Mouse (Mus musculus): Measurements from ENCODE around the gene Pip4k2a. TPM values are rescaled to one million over a fixed set of nuclear protein-coding genes. Genes with fewer than 3 reads are reported as not detected.

Pip4k2a gene
- total and polyA plus RNA-seq, 3 experiments = 6.6 to 52.9 (median 20.8) TPM

- H3K4me2 ChIP-seq (ENCODE audit: insufficient read depth, low read depth, poor library complexity, severe bottlenecking) = no peak overlapping the region
- H3K27me3 ChIP-seq (replicated peaks) = no peaks in the 10 kb centered on the region
- no peak for TF ChIP-seq NRF1 (IDR thresholded peaks at IDR 0.05; ENCODE audit: low read depth, low read length)
- no peak for TF ChIP-seq E2F4 (IDR thresholded peaks at IDR 0.05; ENCODE audit: insufficient replicate concordance, low read depth, low read length)
- no peak overlapping the region for H3K27ac ChIP-seq (ENCODE audit: insufficient read depth, low read depth)
- H3K4me3 ChIP-seq (replicated peaks in 1 of 3; ENCODE audit: low read depth in 2 of 3, low read length in 2 of 3, poor library complexity in 1 of 3) = no peak overlapping the region
- H3K79me2 ChIP-seq (replicated peaks; ENCODE audit: control insufficient read depth, extremely low read depth, insufficient read depth, poor library complexity, severe bottlenecking) = no peaks in the 10 kb centered on the region
- H3K9me3 ChIP-seq (replicated peaks; ENCODE audit: low read length) = no peaks in the 10 kb centered on the region
- no peak overlapping the region for H3K9ac ChIP-seq (ENCODE audit: insufficient read depth, low read depth)
- H3K36me3 ChIP-seq (replicated peaks in 1 of 2; ENCODE audit: control insufficient read depth in 1 of 2, insufficient read depth in 1 of 2, low read length in 1 of 2) = peaks cover 0 to 24% of the 10 kb centered on the region in 2 experiments
- no peak for DNase-seq (ENCODE audit: extremely low read depth)
- in situ Hi-C loops (cut with MboI; ENCODE audit: low pct_ligation_motif_present, low pct_unique_long_range_greater_than_20kb, low sequenced_read_pairs) (no loop called here), dilution Hi-C loops (cut with MboI; ENCODE audit: extremely low pct_ligation_motif_present, extremely low pct_unique_long_range_greater_than_20kb, low sequenced_read_pairs) (no loop called here)
- H3K4me1 ChIP-seq (ENCODE audit: control insufficient read depth in 1 of 2, insufficient read depth in 2 of 2) = peaks cover 16 to 88% of the 10 kb centered on the region in 2 experiments
Observed at GRCm38 (mm10) chr2:18982581-18982980, 15.3 kb downstream of the Pip4k2a start.

GRCm38 (mm10) chr2:18979675-18980074 lies 18.3 kb downstream of the Pip4k2a start:
- in situ Hi-C loops (cut with MboI; ENCODE audit: low pct_ligation_motif_present, low pct_unique_long_range_greater_than_20kb, low sequenced_read_pairs) = no loop called here
- no peaks in the 10 kb centered on the region for H3K79me2 ChIP-seq (replicated peaks; ENCODE audit: control insufficient read depth, extremely low read depth, insufficient read depth, poor library complexity, severe bottlenecking)
- H3K27ac ChIP-seq (ENCODE audit: insufficient read depth, low read depth) = no peak overlapping the region
- dilution Hi-C loops (cut with MboI; ENCODE audit: extremely low pct_ligation_motif_present, extremely low pct_unique_long_range_greater_than_20kb, low sequenced_read_pairs) = no loop called here
- no peak for DNase-seq (ENCODE audit: extremely low read depth)
- H3K4me1 ChIP-seq (ENCODE audit: control insufficient read depth in 1 of 2, insufficient read depth in 2 of 2) = peaks cover 13 to 88% of the 10 kb centered on the region in 2 experiments
- no peak for TF ChIP-seq IRF4 (IDR thresholded peaks at IDR 0.05; ENCODE audit: low read depth, low read length)
- TF ChIP-seq ZC3H11A (IDR thresholded peaks at IDR 0.05; ENCODE audit: low read depth, low read length) = no peak
- no peak for TF ChIP-seq ZMIZ1 (IDR thresholded peaks at IDR 0.05; ENCODE audit: low read depth, low read length)
- TF ChIP-seq EP300 (IDR thresholded peaks at IDR 0.05; ENCODE audit: low read length) = no peak
- TF ChIP-seq SMC3 (IDR thresholded peaks at IDR 0.05; ENCODE audit: low read depth, low read length) = no peak
- no peak for TF ChIP-seq TCF12 (IDR thresholded peaks at IDR 0.05; ENCODE audit: low read depth, low read length)
- TF ChIP-seq TBP (conservative IDR thresholded peaks at IDR 0.05; ENCODE audit: low read depth, low read length) = no peak
- no peak for TF ChIP-seq CTCF (conservative IDR thresholded peaks at IDR 0.05 in 1 of 2, IDR thresholded peaks at IDR 0.05 in 1 of 2; ENCODE audit: low read depth in 2 of 2, low read length in 2 of 2)
- TF ChIP-seq RCOR1 (conservative IDR thresholded peaks at IDR 0.05; ENCODE audit: low read depth, low read length) = no peak
- TF ChIP-seq MAX (IDR thresholded peaks at IDR 0.05; ENCODE audit: low read length) = no peak
- TF ChIP-seq MAZ (IDR thresholded peaks at IDR 0.05; ENCODE audit: low read depth, low read length) = no peak
- TF ChIP-seq RAD21 (IDR thresholded peaks at IDR 0.05; ENCODE audit: low read depth, low read length) = no peak
- no peak for TF ChIP-seq USF2 (conservative IDR thresholded peaks at IDR 0.05; ENCODE audit: low read depth, low read length)
- H3K36me3 ChIP-seq (replicated peaks in 1 of 2; ENCODE audit: control insufficient read depth in 1 of 2, insufficient read depth in 1 of 2, low read length in 1 of 2) = peaks cover 0 to 31% of the 10 kb centered on the region in 2 experiments
- no peak overlapping the region for H3K9ac ChIP-seq (ENCODE audit: insufficient read depth, low read depth)
- H3K27me3 ChIP-seq (replicated peaks) = no peaks in the 10 kb centered on the region
- no peak overlapping the region for H3K4me3 ChIP-seq (replicated peaks in 1 of 3; ENCODE audit: low read depth in 2 of 3, low read length in 2 of 3, poor library complexity in 1 of 3)
- no peak overlapping the region for H3K4me2 ChIP-seq (ENCODE audit: insufficient read depth, low read depth, poor library complexity, severe bottlenecking)
- no peaks in the 10 kb centered on the region for H3K9me3 ChIP-seq (replicated peaks; ENCODE audit: low read length)

- H3K9ac ChIP-seq (ENCODE audit: insufficient read depth, low read depth) = no peak overlapping the region
- in situ Hi-C loops (cut with MboI; ENCODE audit: low pct_ligation_motif_present, low pct_unique_long_range_greater_than_20kb, low sequenced_read_pairs) = no loop called here
- H3K9me3 ChIP-seq (replicated peaks; ENCODE audit: low read length) = no peaks in the 10 kb centered on the region
- no peak for DNase-seq (ENCODE audit: extremely low read depth)
- H3K4me1 ChIP-seq (ENCODE audit: control insufficient read depth in 1 of 2, insufficient read depth in 2 of 2) = peaks cover 9 to 81% of the 10 kb centered on the region in 2 experiments
- peaks cover 0 to 31% of the 10 kb centered on the region in 2 experiments for H3K36me3 ChIP-seq (replicated peaks in 1 of 2; ENCODE audit: control insufficient read depth in 1 of 2, insufficient read depth in 1 of 2, low read length in 1 of 2)
- H3K27me3 ChIP-seq (replicated peaks) = no peaks in the 10 kb centered on the region
- no peak overlapping the region for H3K4me3 ChIP-seq (replicated peaks in 1 of 3; ENCODE audit: low read depth in 2 of 3, low read length in 2 of 3, poor library complexity in 1 of 3)
- H3K4me2 ChIP-seq (ENCODE audit: insufficient read depth, low read depth, poor library complexity, severe bottlenecking) = no peak overlapping the region
- no peaks in the 10 kb centered on the region for H3K79me2 ChIP-seq (replicated peaks; ENCODE audit: control insufficient read depth, extremely low read depth, insufficient read depth, poor library complexity, severe bottlenecking)
- dilution Hi-C loops (cut with MboI; ENCODE audit: extremely low pct_ligation_motif_present, extremely low pct_unique_long_range_greater_than_20kb, low sequenced_read_pairs) = no loop called here
- no peak overlapping the region for H3K27ac ChIP-seq (ENCODE audit: insufficient read depth, low read depth)
- TF ChIP-seq KAT2A (IDR thresholded peaks at IDR 0.05; ENCODE audit: insufficient replicate concordance, low read length) (no peak), TCF12 (IDR thresholded peaks at IDR 0.05; ENCODE audit: low read depth, low read length) (no peak), POLR2A (IDR thresholded peaks at IDR 0.05; ENCODE audit: low read depth, low read length) (no peak), ZC3H11A (IDR thresholded peaks at IDR 0.05; ENCODE audit: low read depth, low read length) (no peak), BHLHE40 (IDR thresholded peaks at IDR 0.05; ENCODE audit: low read depth, low read length) (no peak), PAX5 (IDR thresholded peaks at IDR 0.05; ENCODE audit: low read length) (no peak), MAZ (IDR thresholded peaks at IDR 0.05; ENCODE audit: low read depth, low read length) (no peak), GABPA (IDR thresholded peaks at IDR 0.05; ENCODE audit: insufficient replicate concordance, low read depth, low read length) (no peak), MAFK (IDR thresholded peaks at IDR 0.05; ENCODE audit: insufficient replicate concordance, low read length) (no peak), CHD2 (IDR thresholded peaks at IDR 0.05; ENCODE audit: low read length) (no peak), ZKSCAN1 (IDR thresholded peaks at IDR 0.05; ENCODE audit: borderline replicate concordance, low read depth, low read length) (no peak), IRF4 (IDR thresholded peaks at IDR 0.05; ENCODE audit: low read depth, low read length) (no peak), CHD1 (IDR thresholded peaks at IDR 0.05; ENCODE audit: low read depth, low read length) (no peak), NELFE (IDR thresholded peaks at IDR 0.05; ENCODE audit: low read depth, low read length) (no peak), ZNF384 (IDR thresholded peaks at IDR 0.05; ENCODE audit: low read depth, low read length) (no peak), ETS1 (conservative IDR thresholded peaks at IDR 0.05; ENCODE audit: low read depth, low read length) (no peak), TBP (conservative IDR thresholded peaks at IDR 0.05; ENCODE audit: low read depth, low read length) (no peak)
Observed at GRCm38 (mm10) chr2:18979046-18979445, 18.9 kb downstream of the Pip4k2a start.

All from CH12.LX (cell line).